Mouse (Mus musculus) frontal cortex, postnatal 14 days (tissue): ENCODE results near the gene Abcf1.
A peak's percentile ranks its signal among the peaks of the same experiment; 100 is the strongest.
"Not testable (repeated sequence)": the region's sequence is repeated elsewhere in the genome, so short reads cannot be mapped to it uniquely, and the experiment has no call there.

Source experiments
- DNase-seq, 2 experiments: peaks; one replicate each; pipeline ENCODE4 v3.0.0; 2022; ENCODE audit warnings: low spot score in 2 of 2

The Abcf1 gene

DNA sequence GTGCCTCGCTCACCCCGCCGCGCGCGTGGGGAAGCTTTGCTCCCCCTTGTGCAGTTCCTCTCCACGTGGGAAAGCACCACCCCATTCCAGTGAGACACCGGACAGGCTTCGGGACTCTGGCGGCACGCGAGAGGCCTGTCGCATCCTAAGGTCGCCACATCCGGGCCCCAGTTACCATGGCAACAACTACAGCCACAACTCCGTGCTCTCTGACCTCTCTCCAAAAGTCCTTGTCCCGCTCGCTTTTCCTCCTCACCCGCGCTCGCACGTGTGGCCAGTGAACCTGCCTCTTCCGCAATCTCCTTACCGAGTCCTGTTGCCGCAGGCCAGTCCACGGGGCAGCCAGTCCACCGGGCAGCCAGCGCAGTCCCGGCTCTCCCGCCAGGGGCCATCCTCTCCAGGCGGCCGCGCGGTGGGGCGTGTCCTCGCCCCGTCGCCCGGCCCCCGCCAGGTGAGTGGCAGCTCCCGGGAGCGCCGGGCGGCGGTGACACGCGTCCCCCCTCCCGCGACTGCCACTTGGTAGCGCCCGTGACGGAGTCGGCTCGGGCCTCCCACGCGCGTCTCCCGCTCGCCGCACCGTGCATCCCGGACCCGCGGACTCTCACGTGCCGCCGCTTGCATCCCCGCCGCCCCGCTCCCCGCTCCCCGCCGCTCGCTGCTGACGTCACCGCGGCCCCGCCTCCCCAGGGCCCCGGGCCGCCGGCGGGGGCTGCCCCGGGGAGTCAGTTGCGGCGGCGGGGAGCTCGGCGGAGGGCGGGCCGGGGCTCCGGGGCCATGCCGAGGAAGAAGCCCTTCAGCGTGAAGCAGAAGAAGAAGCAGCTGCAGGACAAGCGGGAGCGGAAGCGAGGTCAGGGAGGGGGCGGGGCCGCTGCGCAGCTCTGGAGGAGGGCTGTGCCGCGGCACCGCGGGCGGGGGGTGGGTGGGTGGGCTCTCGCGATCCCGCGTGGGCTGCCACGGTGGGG, 10.1 kb upstream of the Abcf1 start, which contains the start of the genes Gnl1 and Prr3:
Gene Gnl1, plus strand, starts transcription at position 451 of the 962 bp plus-strand sequence.
Gene Prr3, minus strand, starts transcription at position 836 of the 962 bp plus-strand sequence.
- DNase-seq = peak; percentile 89 to 92

DNA sequence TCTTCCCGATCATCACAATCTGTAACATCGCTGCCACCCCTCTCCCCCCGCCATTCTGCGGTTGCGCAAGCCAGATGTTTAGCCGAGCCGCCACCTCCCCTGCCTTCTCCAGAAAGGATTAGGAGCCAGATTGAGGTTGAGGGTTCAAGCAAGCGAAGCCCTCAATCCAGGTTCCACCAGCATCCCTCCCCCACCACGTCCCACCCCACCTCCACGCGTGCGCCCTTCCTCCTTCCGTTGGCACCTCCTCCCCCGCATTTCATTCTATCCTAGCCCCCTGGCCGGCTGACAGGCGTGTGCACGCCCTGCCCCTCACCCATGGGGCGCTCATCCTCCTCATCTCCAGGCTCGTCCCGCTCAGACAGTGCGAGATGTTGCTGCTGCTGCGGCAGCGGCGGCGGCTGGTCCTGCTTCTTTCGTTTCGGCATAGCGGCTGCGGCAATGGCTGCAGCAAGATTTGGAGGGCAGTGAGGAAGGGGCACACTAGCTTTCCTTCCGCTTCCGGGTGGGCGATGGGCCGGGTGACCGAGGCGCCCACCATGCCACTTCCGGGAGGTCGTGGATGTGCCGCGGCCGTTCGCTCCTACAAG, 9.3 kb upstream of the Abcf1 start:
- DNase-seq = peak; percentile 86 to 89

DNA sequence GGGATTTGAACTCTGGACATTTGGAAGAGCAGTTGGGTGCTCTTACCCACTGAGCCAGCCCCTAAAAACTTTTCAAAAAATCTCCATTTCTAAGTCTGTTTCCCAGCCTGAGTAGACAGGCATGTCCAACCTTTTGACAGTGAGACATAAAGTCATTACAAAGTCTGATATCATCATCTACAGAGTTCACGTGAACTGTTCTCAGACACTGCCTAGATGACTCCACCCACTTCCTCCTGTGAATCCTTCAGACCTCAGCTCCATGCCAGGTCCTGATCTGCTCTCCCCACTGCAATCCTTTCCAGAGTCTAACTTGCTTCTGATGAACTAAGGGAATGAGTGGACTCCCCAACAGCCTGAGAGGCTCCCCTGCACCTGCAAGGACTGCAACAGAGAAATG, 2.6 kb upstream of the Abcf1 start:
- no peak for DNase-seq

DNA sequence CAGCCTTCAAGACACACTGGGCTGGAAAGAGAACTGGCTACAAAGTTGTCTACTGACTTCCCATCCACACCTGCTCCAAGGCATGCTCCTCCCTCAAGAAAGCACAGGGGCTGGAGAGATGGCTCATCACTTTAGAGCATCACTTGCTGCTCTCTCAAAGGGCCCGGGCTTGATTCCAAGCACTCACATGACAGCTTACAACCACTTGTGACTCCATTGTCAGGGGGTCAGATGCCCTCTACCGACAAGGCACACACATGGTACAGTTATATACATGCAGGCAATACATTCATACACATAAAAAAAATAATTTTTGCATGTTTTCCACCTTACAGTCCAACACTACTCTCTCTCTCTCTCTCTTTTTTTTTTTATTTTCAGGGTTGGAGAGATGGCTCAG, 1.9 kb downstream of the Abcf1 start:
- no peak for DNase-seq

DNA sequence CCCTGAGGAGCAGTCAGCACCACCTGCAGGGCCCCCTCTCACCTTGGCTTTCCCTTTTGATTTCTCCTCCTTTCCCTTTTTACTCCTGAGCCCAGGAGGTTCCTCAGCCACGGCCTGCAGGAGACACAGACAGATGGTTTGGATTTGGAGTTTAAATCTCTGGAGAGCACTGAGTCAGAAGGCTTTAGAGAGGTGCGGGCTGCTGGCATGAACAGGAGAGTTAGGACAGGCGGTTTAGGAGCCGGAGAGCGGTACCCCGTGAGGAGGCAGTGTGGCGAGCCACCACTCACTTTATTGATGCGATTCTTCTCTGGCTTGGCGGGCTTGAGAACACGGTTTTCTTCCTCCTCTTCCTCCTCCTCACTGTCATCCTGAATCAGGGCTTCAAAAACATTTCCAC, 6.3 kb downstream of the Abcf1 start:
- no peak for DNase-seq

GRCm38 (mm10) chr17:35958533-35959223, 10.9 kb downstream of the Abcf1 start:
- no peak for DNase-seq

DNA sequence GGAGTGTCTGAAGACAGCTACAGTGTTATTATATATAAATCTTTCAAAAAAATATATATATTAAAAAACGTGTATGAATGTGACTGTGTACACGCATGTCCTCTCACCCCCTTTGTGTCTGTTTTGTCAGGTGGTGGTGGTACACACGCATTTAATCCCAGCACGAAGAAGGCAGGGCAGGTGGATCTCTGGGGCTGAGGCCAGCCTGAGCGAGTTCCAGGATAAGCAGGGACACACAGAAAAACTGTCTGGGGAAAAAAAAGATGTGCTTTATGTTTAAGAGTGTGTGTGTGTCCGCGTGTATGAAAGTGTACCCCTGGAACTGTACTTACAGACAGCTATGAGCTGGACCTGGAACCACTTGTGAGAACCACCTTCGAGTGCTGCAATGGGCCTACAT, 14.9 kb downstream of the Abcf1 start:
- no peak for DNase-seq

DNA sequence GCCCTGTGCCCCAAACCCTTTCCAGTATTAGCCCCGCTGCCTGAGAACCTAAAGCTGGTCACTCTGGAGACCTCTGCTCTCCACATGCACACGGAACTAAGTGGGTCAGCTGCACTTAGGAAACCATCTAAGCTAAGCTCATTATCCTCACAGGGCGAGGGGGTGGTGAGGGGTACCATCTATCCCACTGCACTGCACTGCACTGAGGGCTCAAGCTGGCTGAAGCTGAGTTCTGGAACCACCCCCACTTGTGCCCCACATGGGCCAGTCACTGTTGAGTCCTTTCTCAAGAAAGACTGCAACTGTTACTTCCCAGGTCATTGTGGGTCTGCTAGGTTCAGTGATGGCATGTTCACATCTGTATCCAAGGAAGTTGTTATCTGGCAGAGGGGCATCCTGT, 17.0 kb downstream of the Abcf1 start:
- not testable (repeated sequence) for DNase-seq

- not testable (repeated sequence) for DNase-seq
These were observed 18.6 kb downstream of the Abcf1 start for GRCm38 (mm10) chr17:35950946-35951345.

DNA sequence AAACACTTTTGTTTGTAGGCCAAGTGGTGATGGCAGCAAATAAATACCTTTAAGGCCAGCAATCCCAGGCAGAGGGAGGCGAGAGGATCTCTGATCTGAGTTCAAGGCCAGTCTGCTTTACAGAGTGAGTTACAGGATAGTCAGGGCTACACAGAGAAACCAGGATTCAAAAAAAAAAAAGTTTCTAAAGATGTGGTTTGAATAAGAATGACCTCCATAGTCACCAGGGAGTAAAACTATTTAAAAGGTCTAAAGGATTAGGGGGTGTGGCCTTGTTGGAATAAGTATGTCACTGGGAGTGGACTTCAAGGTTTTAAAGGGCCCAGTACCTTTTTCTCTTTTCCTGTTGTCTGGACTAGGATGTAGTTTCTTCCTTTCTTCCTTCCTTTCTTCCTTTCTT, 29.6 kb downstream of the Abcf1 start:
- DNase-seq = no peak

DNA sequence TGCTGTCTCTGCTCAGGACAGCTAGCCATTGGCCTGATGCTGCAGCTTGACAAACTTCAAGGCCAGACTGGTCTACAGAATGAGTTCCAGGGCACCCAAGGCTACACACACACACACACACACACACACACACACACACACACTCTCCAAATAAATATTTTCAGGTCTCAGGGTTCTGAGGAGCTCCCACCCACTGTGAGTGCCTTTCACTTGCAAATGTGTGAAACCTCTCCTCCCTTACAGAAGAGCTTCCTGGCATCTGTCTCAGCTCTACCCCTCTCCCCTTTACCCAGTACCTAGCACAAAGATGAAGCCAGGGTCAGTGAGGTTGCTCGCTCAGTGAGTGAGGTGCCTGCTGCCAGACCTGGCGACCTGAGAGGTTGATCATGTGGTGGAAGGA, 30.5 kb downstream of the Abcf1 start:
- DNase-seq = no peak

- no peak for DNase-seq
These were observed 31.7 kb downstream of the Abcf1 start for GRCm38 (mm10) chr17:35937700-35938348.

DNA sequence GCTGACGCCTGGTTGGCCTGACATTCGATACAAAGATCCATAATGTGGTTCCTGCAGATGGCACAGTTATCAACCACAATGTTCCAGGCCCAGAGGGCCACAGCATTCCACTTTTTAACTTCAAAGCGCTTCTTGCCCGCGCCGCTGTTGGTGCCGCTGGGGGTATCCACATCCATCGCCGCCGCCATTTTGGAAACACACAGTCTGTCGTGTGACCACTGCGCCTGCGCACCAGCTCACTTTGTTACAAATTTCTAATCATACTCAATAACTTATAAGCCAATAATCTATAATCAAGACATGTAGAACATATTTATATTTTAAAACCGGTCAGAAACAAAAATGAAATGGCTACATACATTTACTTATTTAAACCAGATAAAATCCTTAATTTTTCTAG, 33.8 kb downstream of the Abcf1 start:
- DNase-seq = not testable (repeated sequence)

DNA sequence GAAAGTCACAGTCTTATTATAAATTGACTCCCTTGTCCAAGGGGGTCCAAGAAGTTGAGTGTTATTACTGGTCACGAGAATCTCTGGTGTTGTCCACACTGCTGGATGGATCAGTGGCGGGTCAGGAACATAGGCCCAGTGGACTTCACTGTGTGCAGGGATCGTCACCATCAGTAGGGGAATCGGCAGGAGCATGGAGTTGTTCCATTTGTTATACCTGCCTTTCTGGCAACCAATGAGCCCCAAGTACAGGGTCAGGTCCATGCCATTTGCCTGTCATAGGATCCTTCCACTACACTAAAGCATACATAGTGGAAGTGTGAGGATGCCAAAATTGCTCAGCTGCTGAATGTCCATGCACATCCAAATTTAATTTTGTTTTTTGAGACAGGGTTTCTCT, 37.0 kb downstream of the Abcf1 start:
- no peak for DNase-seq

DNA sequence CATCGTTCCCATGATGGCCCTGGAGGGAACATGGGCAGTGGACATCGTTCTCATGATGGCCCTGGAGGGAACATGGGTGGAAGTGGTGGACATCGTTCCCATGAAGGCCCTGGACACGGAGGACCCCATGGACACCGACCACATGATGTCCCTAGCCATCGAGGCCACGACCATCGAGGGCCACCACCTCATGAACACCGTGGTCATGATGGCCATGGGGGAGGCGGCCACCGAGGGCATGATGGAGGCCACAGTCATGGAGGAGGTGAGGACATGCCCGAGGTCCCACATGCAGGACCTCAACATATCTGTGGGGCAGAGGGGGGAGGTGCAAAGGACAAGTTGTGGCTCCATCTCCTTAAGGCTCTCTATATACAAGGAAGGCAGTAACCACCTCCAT, 38.9 kb downstream of the Abcf1 start:
- no peak for DNase-seq

- DNase-seq = no peak
These were observed 40.0 kb downstream of the Abcf1 start for GRCm38 (mm10) chr17:35929534-35929933.

DNA sequence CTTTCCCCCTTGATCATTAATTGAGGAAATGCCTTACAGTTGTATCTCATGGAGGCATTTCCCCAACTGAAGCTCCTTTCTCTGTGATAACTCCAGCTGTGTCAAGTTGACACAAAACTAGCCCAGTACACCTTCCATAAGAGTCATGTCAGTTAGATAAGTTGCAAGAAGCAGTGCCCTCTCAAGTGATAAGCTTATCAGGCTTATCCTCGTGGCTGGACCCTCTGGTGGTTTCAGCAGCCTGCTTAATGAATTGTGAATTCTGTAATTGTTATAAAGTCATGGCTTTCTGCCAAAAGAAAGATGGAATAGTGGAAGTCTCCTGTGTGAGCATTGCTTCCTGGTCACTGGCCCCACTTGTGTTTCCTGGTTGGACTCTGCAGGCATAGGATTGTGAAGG, 42.1 kb downstream of the Abcf1 start:
- DNase-seq = no peak

GRCm38 (mm10) chr17:35923281-35923680, 46.3 kb downstream of the Abcf1 start:
- DNase-seq = no peak

DNA sequence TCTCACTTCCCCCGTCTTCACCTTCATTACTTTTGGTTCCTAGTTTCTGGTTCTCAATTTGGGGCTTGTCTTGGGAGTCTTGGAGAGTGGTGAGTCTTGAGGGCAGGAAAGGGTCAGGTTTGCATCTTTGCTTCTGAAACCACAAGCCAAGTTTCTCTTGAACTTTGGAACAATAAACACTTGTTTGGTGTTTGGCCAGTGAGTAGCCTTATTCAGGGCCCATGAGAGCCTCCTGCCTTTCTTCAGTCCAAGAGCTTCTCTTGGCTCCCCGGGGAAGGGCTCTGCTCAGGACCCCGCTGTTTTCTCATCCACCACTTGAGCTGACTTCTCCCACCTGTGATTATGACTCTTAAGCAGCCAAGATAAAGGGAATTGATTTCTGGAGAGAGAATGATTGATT, 47.0 kb downstream of the Abcf1 start:
- DNase-seq = no peak

GRCm38 (mm10) chr17:35921710-35922109, 47.9 kb downstream of the Abcf1 start:
- DNase-seq = no peak

- no peak for DNase-seq
These were observed 48.5 kb downstream of the Abcf1 start for GRCm38 (mm10) chr17:35920862-35921562.
